Mouse (Mus musculus) G1E (cell line): ENCODE data around the gene Zfp598.

ENCODE experiments used
- CTCF ChIP-seq: IDR thresholded peaks from 2 replicates; pipeline ENCODE4 v1.5.1; 2012; ENCODE audit warnings: low read depth, low read length, inconsistent platforms, mixed read lengths
- GATA1 ChIP-seq: IDR thresholded peaks from 2 replicates; pipeline ENCODE4 v1.6.1; 2012; ENCODE audit warnings: borderline replicate concordance, low read length, inconsistent platforms, mixed read lengths
- GATA2 ChIP-seq: IDR thresholded peaks from 2 replicates; pipeline ENCODE4 v1.6.1; 2012; ENCODE audit warnings: low read depth, low read length, inconsistent platforms, borderline replicate concordance
- POLR2AphosphoS5 ChIP-seq: IDR thresholded peaks from 2 replicates; pipeline ENCODE4 v1.6.1; 2012; ENCODE audit warnings: low read depth, low read length, inconsistent platforms; ENCODE audit not compliant: insufficient replicate concordance
- TAL1 ChIP-seq: conservative IDR thresholded peaks from 2 replicates; pipeline ENCODE4 v1.6.1; 2012; ENCODE audit warnings: low read depth, low read length, inconsistent platforms, mixed read lengths

- no peak for TF ChIP-seq CTCF
- TF ChIP-seq GATA2: no peak
- no peak for TF ChIP-seq TAL1
- TF ChIP-seq GATA1: no peak
- TF ChIP-seq POLR2AphosphoS5: no peak
Observed at GRCm38 (mm10) chr17:24706982-24707800, 37.7 kb downstream of the Zfp598 start, which contains the start of gene Tbl3.
